Mouse (Mus musculus) hindbrain, embryonic 14.5 days (tissue): ENCODE measurements at regions not wholly inside any gene's neighbourhood (a gene's known extent, or its start where the extent isn't known, plus 50 kb on each side); places are given as distances from the start of the nearest gene placed in this dataset.

Experiments used
- ATAC-seq: fragments of 200-750 bp; cut with Nextera tagmentation; 2 replicates; pipeline ENCODE4 v1.8.0; 2017; ENCODE audit warnings: moderate number of reproducible peaks, mild to moderate bottlenecking, moderate TSS enrichment, moderate library complexity; ENCODE audit not compliant: low FRiP score
- DNase-seq: peaks from one replicate; pipeline ENCODE4 v3.0.0-alpha.2; 2015; ENCODE audit warnings: low spot score
- H3K27ac ChIP-seq: fragments of 300-500 bp; sonication (generic); 2 replicates; pipeline ENCODE4 v1.5.1; 2014; ENCODE audit warnings: mild to moderate bottlenecking, moderate library complexity
- H3K27me3 ChIP-seq: fragments of 300-500 bp; sonication (generic); 2 replicates; pipeline ENCODE4 v1.6.1; 2014; ENCODE audit warnings: mild to moderate bottlenecking, low read length, mixed read lengths; ENCODE audit not compliant: control insufficient read depth, insufficient read depth
- H3K36me3 ChIP-seq: fragments of 300-500 bp; sonication (generic); replicated peaks from 2 replicates; pipeline ENCODE4 v1.6.1; 2014; ENCODE audit not compliant: control insufficient read depth, insufficient read depth
- H3K4me1 ChIP-seq: fragments of 300-500 bp; sonication (generic); replicated peaks from 2 replicates; pipeline ENCODE4 v1.6.1; 2014; ENCODE audit warnings: antibody characterized with exemption, low read length, mixed read lengths; ENCODE audit not compliant: control insufficient read depth, insufficient read depth
- H3K4me2 ChIP-seq: fragments of 300-500 bp; sonication (generic); replicated peaks from 2 replicates; pipeline ENCODE4 v1.6.1; 2014; ENCODE audit warnings: mild to moderate bottlenecking, moderate library complexity
- H3K4me3 ChIP-seq: fragments of 300-500 bp; sonication (generic); replicated peaks from 2 replicates; pipeline ENCODE4 v1.5.1; 2014; ENCODE audit warnings: mild to moderate bottlenecking, low read length
- H3K9ac ChIP-seq: fragments of 300-500 bp; sonication (generic); 2 replicates; pipeline ENCODE4 v1.6.1; 2014
- H3K9me3 ChIP-seq: fragments of 300-500 bp; sonication (generic); 2 replicates; pipeline ENCODE4 v1.6.1; 2016; ENCODE audit warnings: low read length; ENCODE audit not compliant: control insufficient read depth
- WGBS: fragments of 180-500 bp; shearing (Covaris S2); extraction: QIAGEN DNeasy Blood & Tissue Kit; methylation state at CpG from one replicate; pipeline ENCODE4 v1.1.7; 2014; 5-methylcytosine and 5-hydroxymethylcytosine counted together

DNA sequence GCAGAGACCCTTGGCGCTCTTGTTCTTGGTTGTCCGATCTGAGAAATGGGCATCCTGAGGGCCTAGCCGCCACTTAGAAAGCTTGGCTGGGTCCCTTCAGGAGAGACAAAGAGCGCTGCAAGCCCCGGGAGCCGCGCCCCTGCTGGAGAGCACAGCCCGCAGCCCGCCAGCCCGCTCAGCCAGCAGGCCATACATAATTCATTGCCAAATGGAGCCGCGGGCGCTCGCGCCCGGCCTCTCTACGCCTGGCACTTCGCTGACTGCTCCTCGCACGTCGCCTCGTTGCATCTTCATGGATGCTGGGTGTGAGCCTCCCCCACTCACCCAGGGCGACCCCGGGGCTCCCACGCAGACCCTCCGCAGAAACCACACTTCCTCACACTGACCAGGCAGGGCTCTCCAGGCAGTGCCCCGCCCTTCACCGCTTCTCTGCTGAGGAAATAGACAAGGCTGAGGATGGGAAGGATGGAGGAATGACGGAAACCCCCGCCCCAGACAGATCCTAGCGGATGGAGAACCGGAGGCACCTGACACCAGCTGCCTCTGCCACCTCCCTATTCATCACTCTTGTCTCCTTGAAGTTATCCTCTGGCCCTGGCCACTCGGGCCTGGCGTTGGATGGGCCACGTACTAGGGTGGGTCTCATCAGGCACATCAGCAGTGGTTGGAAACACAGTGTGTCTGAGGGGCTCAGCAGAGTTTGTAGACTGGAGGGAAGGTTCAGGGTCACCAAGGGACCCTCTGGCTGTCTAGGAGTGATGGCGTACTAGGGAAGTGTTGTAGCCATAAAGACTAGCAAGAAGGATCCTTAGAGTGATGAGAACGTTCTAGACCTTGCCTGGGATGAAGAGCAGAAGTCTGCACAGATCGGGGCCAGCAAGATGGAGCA lies 77.6 kb downstream of the 1700001O22Rik start:
- H3K27ac ChIP-seq = peak overlapping the region; percentile 99
- H3K9me3 ChIP-seq = no peaks in the 10 kb centered on the region
- H3K4me3 ChIP-seq = no peak overlapping the region
- peak overlapping the region; percentile 44 for H3K9ac ChIP-seq
- H3K4me1 ChIP-seq = peaks cover 53% of the 10 kb centered on the region
- WGBS = 11% methylated on average over 37 of the region's 38 CpGs
- H3K36me3 ChIP-seq = no peaks in the 10 kb centered on the region
- peak overlapping the region; percentile 41 for H3K4me2 ChIP-seq
- H3K27me3 ChIP-seq = no peaks in the 10 kb centered on the region
- peak; percentile 62 for DNase-seq
- peak; percentile 38 for ATAC-seq

DNA sequence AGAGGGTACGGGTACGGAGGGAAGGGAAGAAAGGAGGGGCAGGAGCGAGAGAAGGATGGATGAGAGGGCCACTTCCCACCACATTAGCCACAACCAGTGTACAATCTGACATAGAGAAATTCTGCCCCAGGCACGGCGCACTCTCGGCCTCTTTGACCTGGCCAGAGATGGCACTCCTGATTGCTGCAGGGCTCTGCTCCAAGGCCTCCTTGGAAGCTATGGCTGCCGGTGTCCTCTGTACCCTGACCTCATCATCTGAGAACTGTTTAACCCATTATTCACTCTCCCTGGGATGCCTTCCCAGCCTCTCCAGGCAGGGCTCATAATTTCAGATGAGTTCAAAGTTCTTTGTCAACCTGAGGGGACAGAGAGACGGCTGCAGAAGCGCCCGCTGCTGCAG lies 78.3 kb downstream of the 1700001O22Rik start:
- Histone ChIP-seq H3K27ac (peak overlapping the region; percentile 99), H3K4me3 (no peak overlapping the region), H3K27me3 (no peaks in the 10 kb centered on the region), H3K9ac (peak overlapping the region; percentile 44; the same call in 1 of the 2 replicates), H3K9me3 (no peaks in the 10 kb centered on the region), H3K4me1 (peaks cover 60% of the 10 kb centered on the region), H3K4me2 (peak overlapping the region; percentile 41; the same call in 1 of the 2 replicates), H3K36me3 (no peaks in the 10 kb centered on the region)
- 31% methylated on average over 10 of the region's 10 CpGs for WGBS
- ATAC-seq = no peak
- DNase-seq = no peak

DNA sequence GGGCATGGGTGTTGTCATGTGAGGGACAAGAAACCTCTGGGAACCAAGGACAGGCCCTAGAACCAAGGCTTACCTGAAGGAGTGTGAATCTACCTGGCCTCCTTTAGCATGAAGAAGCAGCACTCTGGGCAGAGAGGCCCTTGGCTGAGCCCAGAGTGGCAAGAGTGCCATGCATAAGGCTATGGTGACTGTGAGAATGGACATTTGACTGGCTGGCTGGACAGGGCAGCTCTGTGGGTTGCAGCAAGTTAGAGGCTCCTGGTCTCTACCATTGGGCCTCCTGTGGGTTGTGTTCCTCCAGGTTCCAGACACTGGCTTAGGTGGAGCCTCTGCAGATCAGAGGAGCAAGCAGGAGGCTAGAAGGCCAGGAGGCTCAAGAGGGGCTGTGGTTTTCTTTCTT lies 78.9 kb downstream of the 1700001O22Rik start:
- Histone ChIP-seq H3K9ac (0 out of 2 replicates have a peak overlapping the region, but pooled peaks have one; percentile 14), H3K36me3 (no peaks in the 10 kb centered on the region), H3K9me3 (no peaks in the 10 kb centered on the region), H3K27me3 (no peaks in the 10 kb centered on the region), H3K27ac (peak overlapping the region; percentile 99), H3K4me3 (no peak overlapping the region), H3K4me1 (peaks cover 67% of the 10 kb centered on the region), H3K4me2 (no peak overlapping the region)
- ATAC-seq = no peak
- DNase-seq = no peak

DNA sequence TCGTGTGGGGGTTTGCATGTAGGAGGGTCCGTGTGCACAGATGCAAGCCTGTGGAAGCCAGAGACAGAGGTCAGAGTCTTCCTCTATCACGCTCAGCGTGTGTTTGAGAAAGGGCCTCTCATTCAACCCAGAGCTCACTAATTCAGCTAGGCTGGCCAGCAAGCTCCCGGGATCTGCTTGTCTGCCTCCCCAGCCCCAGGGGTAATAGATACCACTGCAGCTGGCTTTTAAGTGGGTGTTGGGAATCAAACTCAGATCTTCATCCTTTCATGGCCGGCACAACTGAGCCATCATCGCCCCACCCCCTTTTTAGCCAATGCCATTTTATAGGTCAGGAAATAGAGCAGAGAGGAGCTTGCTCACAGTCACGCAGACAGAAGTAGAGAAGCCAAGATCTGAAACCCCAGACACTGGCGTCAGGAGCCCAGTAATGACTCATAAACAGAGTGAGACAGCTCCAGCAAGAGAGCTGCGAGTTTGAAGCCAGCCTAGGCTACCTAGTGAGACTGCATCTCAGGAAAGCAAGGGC lies 80.3 kb downstream of the 1700001O22Rik start:
- Histone ChIP-seq H3K27me3 (no peaks in the 10 kb centered on the region), H3K36me3 (no peaks in the 10 kb centered on the region), H3K27ac (peak overlapping the region; percentile 99), H3K4me1 (peaks cover 77% of the 10 kb centered on the region), H3K4me2 (no peak overlapping the region), H3K9ac (peak overlapping the region; percentile 55; the same call in 1 of the 2 replicates), H3K4me3 (no peak overlapping the region), H3K9me3 (no peaks in the 10 kb centered on the region)
- ATAC-seq (no peak), DNase-seq (no peak)
- WGBS = 12% methylated on average over 10 of the region's 10 CpGs

DNA sequence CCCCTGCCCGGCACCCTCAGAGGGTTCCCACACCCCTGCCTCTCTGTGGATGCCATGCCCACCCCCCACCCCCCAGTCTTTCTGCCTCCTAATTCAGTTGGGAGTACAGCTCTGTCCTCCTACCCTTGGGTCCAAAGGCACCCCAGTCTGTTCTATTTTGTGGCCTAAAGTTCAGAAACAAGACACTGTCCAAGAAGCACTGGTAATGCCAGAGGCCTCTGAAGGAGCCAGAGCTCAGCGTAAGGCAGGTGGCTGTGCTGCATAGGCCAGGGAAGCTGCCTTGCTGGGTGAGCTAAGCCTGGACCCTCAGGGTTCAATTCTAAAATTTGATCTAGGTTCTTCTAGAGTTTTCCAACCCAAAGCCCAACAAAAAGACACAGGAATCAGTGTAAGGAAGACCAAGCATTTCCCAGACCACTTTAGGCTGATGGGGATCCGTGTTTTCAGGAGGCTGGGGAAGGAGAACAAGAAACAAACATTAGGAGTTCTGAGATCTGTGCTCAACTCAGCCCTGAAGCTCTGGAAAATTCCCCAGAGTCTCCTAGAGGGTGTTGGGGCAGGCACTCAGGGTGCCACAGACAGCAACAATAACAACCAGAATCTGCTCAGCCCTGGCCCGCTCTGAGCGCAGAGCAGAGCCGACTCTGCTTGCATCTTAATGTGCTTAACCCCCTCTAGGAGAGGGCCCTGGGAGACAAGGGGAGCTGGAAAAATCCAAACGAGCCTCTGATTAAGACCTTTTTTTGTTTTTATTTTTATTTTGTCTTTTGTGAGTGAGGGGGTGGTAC lies 81.0 kb downstream of the 1700001O22Rik start:
- Histone ChIP-seq H3K27ac (peak overlapping the region; percentile 99), H3K4me3 (no peak overlapping the region), H3K4me1 (peaks cover 84% of the 10 kb centered on the region), H3K27me3 (no peaks in the 10 kb centered on the region), H3K4me2 (no peak overlapping the region), H3K9ac (peak overlapping the region; percentile 55), H3K9me3 (no peaks in the 10 kb centered on the region), H3K36me3 (no peaks in the 10 kb centered on the region)
- no peak for DNase-seq
- ATAC-seq = no peak
- WGBS = 8% methylated on average over 7 of the region's 7 CpGs

DNA sequence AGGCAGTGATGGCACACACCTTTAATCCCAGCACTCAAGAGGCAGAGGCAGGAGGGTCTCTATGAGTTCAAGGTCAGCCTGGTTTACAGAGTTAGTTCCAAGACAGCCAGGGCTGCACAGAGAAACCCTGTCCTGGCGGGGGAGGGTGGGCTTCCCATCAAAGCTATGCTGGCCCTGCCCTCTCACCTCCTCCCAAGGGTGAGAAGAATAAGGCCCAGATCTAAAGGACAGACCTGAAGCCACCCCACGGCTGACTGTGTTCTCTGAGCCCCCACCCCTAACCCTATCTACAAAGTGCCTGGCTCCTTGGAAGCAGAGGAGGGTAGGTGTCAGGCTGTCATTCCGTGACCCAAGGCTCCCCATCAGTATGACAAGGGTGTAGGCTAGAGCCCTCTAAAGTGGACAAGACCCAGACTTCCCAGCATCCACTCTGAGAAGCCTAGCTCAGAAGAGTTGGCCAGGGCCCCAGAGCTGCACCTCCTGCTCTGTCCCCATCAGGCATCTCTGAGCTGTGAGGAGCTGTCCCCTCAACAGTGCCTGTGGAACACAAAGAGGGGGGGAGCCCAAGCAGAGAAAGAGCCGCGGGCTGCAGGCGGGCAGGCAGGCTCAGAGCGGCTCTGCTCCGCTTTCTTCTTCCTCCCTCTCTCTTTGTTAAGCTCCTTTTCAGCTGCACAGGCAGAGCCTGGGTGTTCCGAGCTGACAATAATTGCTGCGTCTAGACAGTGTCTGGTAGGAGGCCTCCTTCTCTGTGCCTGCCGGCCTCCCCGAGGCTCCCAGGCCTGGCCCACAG lies 81.8 kb downstream of the 1700001O22Rik start:
- 8% methylated on average over 12 of the region's 12 CpGs for WGBS
- no peaks in the 10 kb centered on the region for H3K27me3 ChIP-seq
- no peaks in the 10 kb centered on the region for H3K36me3 ChIP-seq
- peak overlapping the region; percentile 55 for H3K9ac ChIP-seq
- no peak for DNase-seq
- peak overlapping the region; percentile 99 for H3K27ac ChIP-seq
- peak; percentile 66 for ATAC-seq
- no peak overlapping the region for H3K4me3 ChIP-seq
- peaks cover 92% of the 10 kb centered on the region for H3K4me1 ChIP-seq
- H3K4me2 ChIP-seq = no peak overlapping the region
- H3K9me3 ChIP-seq = no peaks in the 10 kb centered on the region

DNA sequence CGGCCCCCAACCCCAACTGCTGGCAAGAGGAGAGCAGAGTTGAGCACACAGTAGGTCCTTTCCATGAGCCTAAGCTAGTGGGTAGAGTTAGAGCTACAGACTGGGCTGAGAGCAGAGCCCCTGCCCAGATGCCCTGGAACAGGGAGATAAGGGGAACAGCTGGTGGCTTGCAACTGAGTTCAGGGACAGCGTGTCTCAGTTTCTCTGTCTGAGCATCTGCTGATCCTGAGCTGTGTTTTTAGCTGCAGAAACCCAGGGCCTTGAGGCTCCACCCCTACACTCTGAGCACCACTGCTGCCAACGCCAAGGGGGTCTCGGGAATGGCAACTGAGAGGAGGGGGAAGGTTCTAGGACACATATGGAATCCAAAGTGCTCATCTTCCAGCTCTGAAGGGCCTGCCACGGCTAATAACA lies 82.4 kb downstream of the 1700001O22Rik start:
- H3K27ac ChIP-seq = peak overlapping the region; percentile 99
- ATAC-seq (no peak), DNase-seq (no peak)
- no peak overlapping the region for H3K4me2 ChIP-seq
- H3K4me1 ChIP-seq = peaks cover 95% of the 10 kb centered on the region
- WGBS = 30% methylated on average over 5 of the region's 5 CpGs
- H3K36me3 ChIP-seq = no peaks in the 10 kb centered on the region
- no peak overlapping the region for H3K4me3 ChIP-seq
- H3K9me3 ChIP-seq = no peaks in the 10 kb centered on the region
- H3K27me3 ChIP-seq = no peaks in the 10 kb centered on the region
- peak overlapping the region; percentile 63 for H3K9ac ChIP-seq

DNA sequence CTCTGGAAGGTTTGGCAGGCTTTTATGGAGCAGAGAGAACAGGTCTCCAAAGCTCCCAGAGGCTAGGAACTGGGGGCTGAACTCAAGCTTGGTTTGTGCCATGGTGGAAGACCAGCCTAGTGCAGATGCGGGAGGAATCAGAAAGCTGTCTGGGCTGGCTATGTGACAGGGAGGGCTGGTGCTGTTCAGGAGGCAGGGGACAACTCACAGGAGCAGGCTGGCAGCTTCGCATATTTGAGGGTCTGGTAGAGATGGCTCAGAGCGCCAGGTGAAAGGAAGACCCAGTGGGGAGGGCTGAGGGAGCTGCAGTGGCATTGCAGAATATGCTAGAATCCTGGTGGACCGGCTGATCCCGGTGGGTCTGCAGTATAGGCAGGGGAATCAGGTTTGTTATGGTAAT lies 83.2 kb downstream of the 1700001O22Rik start:
- 20% methylated on average over 5 of the region's 5 CpGs for WGBS
- peak overlapping the region; percentile 59 for H3K4me2 ChIP-seq
- no peaks in the 10 kb centered on the region for H3K36me3 ChIP-seq
- peaks cover 90% of the 10 kb centered on the region for H3K4me1 ChIP-seq
- DNase-seq = no peak
- no peaks in the 10 kb centered on the region for H3K27me3 ChIP-seq
- no peaks in the 10 kb centered on the region for H3K9me3 ChIP-seq
- peak overlapping the region; percentile 63 for H3K9ac ChIP-seq
- no peak overlapping the region for H3K4me3 ChIP-seq
- peak overlapping the region; percentile 99 for H3K27ac ChIP-seq
- ATAC-seq = no peak
